Mouse (Mus musculus) brain, embryonic 14.5 days (tissue): ENCODE measurements around the gene Dock1. TPM values are rescaled to one million over a fixed set of nuclear protein-coding genes. Genes with fewer than 3 reads are reported as not detected.
A peak's percentile ranks its signal among the peaks of the same experiment; 100 is the strongest.

ENCODE experiments used
- DNase-seq: peaks from one replicate; pipeline ENCODE4 v3.0.0-alpha.2; 2011; ENCODE audit warnings: low read depth
- CTCF ChIP-seq: fragments of 200-500 bp; IDR thresholded peaks from 2 replicates; pipeline ENCODE4 v1.5.1; 2012; ENCODE audit warnings: inconsistent platforms, mild to moderate bottlenecking, moderate library complexity, borderline replicate concordance; ENCODE audit not compliant: insufficient read depth, insufficient read length; ENCODE audit errors: extremely low read depth
- POLR2A ChIP-seq: fragments of 200-500 bp; IDR thresholded peaks from 2 replicates; pipeline ENCODE4 v1.6.1; 2012; ENCODE audit warnings: mild to moderate bottlenecking, inconsistent platforms, borderline replicate concordance; ENCODE audit not compliant: poor library complexity, insufficient read depth, insufficient read length, severe bottlenecking; ENCODE audit errors: extremely low read depth
- polyA plus RNA-seq: library from polyadenylated mRNA; depleted of rRNA; stranded (reverse); fragments of >200 nt; gene quantifications from 2 replicates; pipeline ENCODE4 v1.2.3, GENCODE M21; 2012

The Dock1 gene
- polyA plus RNA-seq, 1 experiment, result 10.8 TPM

DNA sequence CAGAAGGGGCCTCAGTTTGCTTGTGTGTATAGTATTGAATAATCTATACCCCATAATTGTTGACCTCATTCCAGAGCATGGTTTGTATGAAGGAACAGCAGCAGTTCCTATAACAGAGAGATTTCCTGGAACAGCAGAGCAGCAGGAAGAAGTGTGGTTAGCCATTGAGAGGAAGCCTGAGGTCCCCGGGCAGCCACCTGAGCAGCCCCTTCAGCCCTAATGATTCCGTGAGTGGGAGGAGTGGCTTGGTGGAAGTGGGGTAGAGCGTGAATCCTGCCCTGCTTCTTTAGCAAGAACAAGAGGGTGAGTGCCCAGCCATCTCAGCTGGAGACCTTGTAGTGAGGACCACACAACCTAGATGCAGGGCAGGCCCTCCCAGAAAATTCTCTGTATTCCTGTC, 398.4 kb downstream of the Dock1 start:
- TF ChIP-seq POLR2A (no peak), CTCF (no peak)
- DNase-seq, result no peak

- TF ChIP-seq CTCF, result no peak
- TF ChIP-seq POLR2A, result no peak
- DNase-seq, result peak; percentile 67
These were observed 406.4 kb downstream of the Dock1 start for GRCm38 (mm10) chr7:135076904-135077303.

- peak; percentile 87 for DNase-seq
- TF ChIP-seq CTCF, result no peak
- no peak for TF ChIP-seq POLR2A
These were observed 406.9 kb downstream of the Dock1 start for GRCm38 (mm10) chr7:135077340-135077739.

DNA sequence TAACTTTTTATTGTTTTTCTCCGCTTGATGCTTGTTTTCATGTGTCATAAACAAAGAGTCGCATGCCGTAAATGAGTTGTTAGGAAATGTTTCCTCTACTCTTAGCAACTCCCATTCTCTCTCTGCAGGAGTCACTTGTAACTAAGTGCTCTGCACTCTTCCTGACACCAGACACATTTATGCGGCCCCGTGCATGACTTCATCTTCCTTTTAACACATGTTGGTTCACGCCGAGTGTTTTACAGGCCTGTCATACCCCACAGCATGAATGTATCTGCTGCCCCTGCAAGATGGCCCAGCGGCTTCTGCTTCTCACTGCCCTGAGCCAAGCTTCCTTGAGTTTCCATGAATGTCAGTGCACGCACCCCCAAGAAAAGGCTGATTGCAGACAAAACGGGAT, 407.4 kb downstream of the Dock1 start:
- TF ChIP-seq POLR2A (no peak), CTCF (no peak)
- peak; percentile 57 for DNase-seq

- no peak for DNase-seq
- no peak for TF ChIP-seq CTCF
- TF ChIP-seq POLR2A, result no peak
These were observed 413.0 kb downstream of the Dock1 start for GRCm38 (mm10) chr7:135083421-135083820.

DNA sequence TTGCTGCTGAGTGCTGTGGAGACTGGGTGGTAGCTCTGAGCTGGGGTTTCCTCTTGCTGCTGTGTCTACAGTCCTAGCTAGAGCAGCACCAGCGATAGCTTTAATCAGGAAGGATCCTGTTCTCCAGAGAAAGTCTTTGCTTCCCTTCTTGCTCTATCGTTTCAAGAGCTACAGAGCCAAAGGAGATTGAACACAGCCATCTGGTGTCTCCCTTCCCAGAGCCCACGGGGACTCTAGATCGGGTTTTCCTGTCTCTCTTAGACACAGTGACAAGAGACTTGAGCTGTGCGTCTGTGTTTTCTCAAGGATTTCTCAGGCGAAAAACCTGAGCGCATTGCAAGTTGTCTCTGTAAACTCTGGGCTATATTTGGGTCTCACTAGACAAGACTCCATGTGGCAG, 413.6 kb downstream of the Dock1 start:
- TF ChIP-seq POLR2A, result no peak
- no peak for TF ChIP-seq CTCF
- DNase-seq, result no peak

DNA sequence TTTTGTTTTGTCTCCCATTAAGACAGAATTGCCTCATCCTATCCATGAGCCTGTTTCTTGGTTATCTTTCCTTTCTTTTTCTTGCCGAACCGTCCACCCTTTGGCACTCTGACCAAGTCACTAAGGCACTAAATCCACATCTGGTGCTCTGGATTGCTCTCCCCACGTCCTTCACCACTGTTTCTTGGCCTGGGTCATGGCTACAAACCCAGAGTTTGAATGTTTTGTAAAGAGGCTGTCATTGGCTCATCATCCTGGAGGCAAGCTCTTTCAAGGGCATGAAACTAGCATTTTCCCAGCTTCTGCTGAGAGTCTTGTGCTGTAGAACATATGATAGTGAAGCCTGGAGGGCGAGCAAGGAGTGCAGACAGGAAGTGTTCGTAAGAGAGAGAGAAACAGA, 416.1 kb downstream of the Dock1 start:
- TF ChIP-seq CTCF (no peak), POLR2A (no peak)

DNA sequence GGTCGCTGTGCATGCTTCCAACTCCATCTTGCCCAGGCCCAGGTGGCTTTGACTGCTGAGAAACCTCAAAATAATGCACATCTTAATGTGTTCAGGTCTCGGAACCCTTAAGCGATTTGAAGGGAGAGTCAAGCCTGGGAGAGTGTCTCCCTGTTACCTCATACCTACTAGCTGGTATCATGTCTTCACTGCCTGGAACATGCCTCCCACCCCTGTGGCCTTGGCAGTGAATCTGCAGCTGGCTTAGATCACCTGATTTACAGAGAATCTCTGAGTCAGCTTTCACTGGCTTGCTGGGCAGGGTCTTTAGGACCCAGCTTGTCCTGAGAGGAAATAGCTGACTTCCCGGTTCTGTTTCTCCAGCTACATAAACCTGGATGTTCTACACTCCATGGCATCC, 419.2 kb downstream of the Dock1 start:
- TF ChIP-seq POLR2A (no peak), CTCF (no peak)
- DNase-seq, result no peak

More for the DNA sequence above, 416.1 kb downstream of the Dock1 start:
- no peak for DNase-seq

- DNase-seq, result no peak
- TF ChIP-seq CTCF (no peak), POLR2A (no peak)
These were observed 423.4 kb downstream of the Dock1 start for GRCm38 (mm10) chr7:135093851-135094250.

DNA sequence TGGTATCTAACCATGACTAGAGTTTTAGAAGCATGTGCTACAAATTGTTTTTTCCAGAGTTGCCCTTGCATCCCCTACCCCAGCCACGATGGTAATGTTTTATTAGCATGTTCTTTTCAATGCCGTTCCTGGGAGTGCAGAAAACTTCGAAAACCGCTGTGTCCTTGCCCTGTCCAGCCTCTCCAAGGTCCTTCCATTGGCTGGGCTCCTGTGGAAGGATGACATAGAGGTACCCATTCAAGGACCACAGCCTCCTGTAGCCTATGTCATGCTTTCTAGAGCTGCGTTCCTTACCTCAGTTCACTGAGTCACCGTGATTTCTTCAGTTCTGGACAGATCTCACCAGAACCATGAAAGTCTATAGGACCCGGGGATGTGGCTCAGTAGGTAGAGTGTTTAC, 431.5 kb downstream of the Dock1 start:
- TF ChIP-seq CTCF (no peak), POLR2A (no peak)
- no peak for DNase-seq

GRCm38 (mm10) chr7:135106536-135106935, 436.1 kb downstream of the Dock1 start:
- TF ChIP-seq POLR2A (no peak), CTCF (no peak)

GRCm38 (mm10) chr7:135110307-135110706, 439.9 kb downstream of the Dock1 start:
- no peak for DNase-seq
- TF ChIP-seq CTCF, result no peak

More at GRCm38 (mm10) chr7:135106536-135106935, 436.1 kb downstream of the Dock1 start:
- DNase-seq, result peak; percentile 68

DNA sequence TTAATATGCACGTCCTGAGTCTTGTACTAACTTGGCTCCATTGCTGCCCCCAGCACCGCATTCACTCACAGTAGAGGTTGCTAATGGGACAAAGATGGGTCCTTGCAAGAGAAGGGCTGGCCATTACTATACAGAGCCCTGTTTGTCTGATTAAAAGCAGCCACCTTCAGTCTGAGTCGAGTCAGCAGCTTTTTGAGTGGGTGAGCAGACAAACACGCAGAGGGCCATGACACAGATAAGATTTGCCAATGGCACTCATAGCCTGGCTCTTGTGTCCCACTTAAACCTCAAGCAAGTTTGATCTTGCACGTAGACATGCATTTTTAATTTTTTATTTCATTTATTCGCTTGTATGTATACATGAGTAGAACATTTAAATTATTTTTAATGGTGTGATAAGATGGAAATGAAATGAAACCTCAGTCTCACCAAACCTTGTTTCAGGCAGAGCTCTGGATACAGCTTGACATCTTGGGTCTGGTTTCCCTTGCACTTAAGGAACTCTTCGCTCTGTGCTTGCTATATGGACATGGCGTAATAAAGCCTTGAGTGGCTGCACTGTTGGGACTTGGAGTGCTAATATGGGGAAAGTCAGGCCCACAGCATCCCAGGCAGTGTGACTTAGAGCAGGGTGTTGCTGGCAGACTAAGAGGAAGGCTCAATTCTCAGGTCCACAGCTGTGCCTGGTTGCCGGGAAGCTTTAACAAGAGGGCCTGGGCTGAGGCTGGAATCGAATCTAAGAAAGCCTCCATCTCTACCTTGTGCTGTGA, 455.0 kb downstream of the Dock1 start:
- DNase-seq, result peak; percentile 35
- TF ChIP-seq POLR2A, result no peak
- TF ChIP-seq CTCF, result no peak

DNA sequence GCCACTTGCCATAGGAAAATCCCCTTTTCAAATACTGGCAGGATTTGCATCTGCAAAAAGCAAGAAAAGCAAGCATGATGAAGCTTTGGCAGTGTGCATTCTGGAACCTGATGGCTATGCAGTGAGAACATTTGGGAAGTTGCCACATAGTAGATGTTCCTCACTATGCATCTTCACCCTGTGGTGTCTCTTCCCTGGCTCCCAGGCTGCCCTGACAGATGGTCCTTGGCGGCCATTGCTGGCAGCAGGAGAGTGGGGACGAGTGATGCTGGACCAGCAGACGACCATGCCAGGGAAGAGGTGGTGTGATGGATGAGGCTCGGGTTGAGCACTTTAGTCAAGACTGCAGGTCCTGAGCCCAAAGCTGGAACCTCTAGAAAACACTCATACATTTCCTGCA, 462.0 kb downstream of the Dock1 start:
- DNase-seq, result no peak
- TF ChIP-seq POLR2A (no peak), CTCF (no peak)
